Mouse (Mus musculus): ENCODE data around the gene Gm20388. TPM values are rescaled to one million over a fixed set of nuclear protein-coding genes. Genes with fewer than 3 reads are reported as not detected.

The Gm20388 gene
- total RNA-seq, 1 experiment, result 27.0 TPM

- H3K4me1 ChIP-seq (ENCODE audit: control insufficient read depth in 2 of 2, insufficient read depth in 2 of 2, low read length in 2 of 2, poor library complexity in 1 of 2), result peaks cover 3 to 12% of the 10 kb centered on the region in 2 experiments; a peak in 3 of 4 replicates
- H3K27ac ChIP-seq (ENCODE audit: insufficient read depth, low read depth, low read length, poor library complexity, severe bottlenecking), result no peak within 1 kb of the TSS
- no peak within 1 kb of the TSS for H3K4me3 ChIP-seq (ENCODE audit: insufficient read depth in 1 of 2, low read depth in 1 of 2, low read length in 2 of 2, poor library complexity in 1 of 2, severe bottlenecking in 1 of 2)
- H3K9ac ChIP-seq (ENCODE audit: insufficient read depth, low read depth, low read length, poor library complexity, severe bottlenecking), result no peak within 1 kb of the TSS
- H3K9me3 ChIP-seq (ENCODE audit: control insufficient read depth, insufficient read depth, low read depth, low read length), result no peaks in the 10 kb centered on the region
- in situ Hi-C loops (cut with MboI; ENCODE audit: low sequenced_read_pairs in 2 of 2, unreplicated experiment in 2 of 2), result no loop called here
- no peak for TF ChIP-seq ZNF384 (IDR thresholded peaks at IDR 0.05; ENCODE audit: low read depth, low read length)
- TF ChIP-seq CHD2 (IDR thresholded peaks at IDR 0.05; ENCODE audit: low read depth, low read length), result no peak
- TF ChIP-seq MAFK (IDR thresholded peaks at IDR 0.05; ENCODE audit: insufficient read depth, low read depth, low read length), result no peak
- no peak for TF ChIP-seq ZC3H11A (IDR thresholded peaks at IDR 0.05; ENCODE audit: borderline replicate concordance, low read depth, low read length)
- no peak for TF ChIP-seq HCFC1 (IDR thresholded peaks at IDR 0.05; ENCODE audit: borderline replicate concordance, insufficient read depth, low read length)
- peaks cover 3% of the 10 kb centered on the region for H3K36me3 ChIP-seq (ENCODE audit: control insufficient read depth, insufficient read depth, low read length, poor library complexity, severe bottlenecking)
- no peak for DNase-seq (ENCODE audit: low read depth, low spot score)
These were observed 3984.0 kb downstream of the Gm20388 start, which contains the start of gene Acta1 for GRCm38 (mm10) chr8:123894502-123895097. TSS of gene Acta1 (minus strand) at chr8:123894751.

GRCm38 (mm10) chr8:123895230-123895629 is 3984.6 kb downstream of the Gm20388 start:
- Histone ChIP-seq H3K4me3 (ENCODE audit: insufficient read depth in 1 of 2, low read depth in 1 of 2, low read length in 2 of 2, poor library complexity in 1 of 2, severe bottlenecking in 1 of 2) (no peak overlapping the region), H3K9me3 (ENCODE audit: control insufficient read depth, insufficient read depth, low read depth, low read length) (no peaks in the 10 kb centered on the region), H3K9ac (ENCODE audit: insufficient read depth, low read depth, low read length, poor library complexity, severe bottlenecking) (no peak overlapping the region), H3K4me1 (ENCODE audit: control insufficient read depth in 2 of 2, insufficient read depth in 2 of 2, low read length in 2 of 2, poor library complexity in 1 of 2) (peaks cover 3 to 12% of the 10 kb centered on the region in 2 experiments; a peak in 3 of 4 replicates), H3K27ac (ENCODE audit: insufficient read depth, low read depth, low read length, poor library complexity, severe bottlenecking) (no peak overlapping the region), H3K36me3 (ENCODE audit: control insufficient read depth, insufficient read depth, low read length, poor library complexity, severe bottlenecking) (peaks cover 7% of the 10 kb centered on the region)
- in situ Hi-C loops (cut with MboI; ENCODE audit: low sequenced_read_pairs in 2 of 2, unreplicated experiment in 2 of 2), result no loop called here
- TF ChIP-seq MAFK (IDR thresholded peaks at IDR 0.05; ENCODE audit: insufficient read depth, low read depth, low read length), result no peak
- TF ChIP-seq CHD2 (IDR thresholded peaks at IDR 0.05; ENCODE audit: low read depth, low read length), result no peak
- no peak for TF ChIP-seq ZNF384 (IDR thresholded peaks at IDR 0.05; ENCODE audit: low read depth, low read length)
- TF ChIP-seq ZC3H11A (IDR thresholded peaks at IDR 0.05; ENCODE audit: borderline replicate concordance, low read depth, low read length), result no peak
- TF ChIP-seq HCFC1 (IDR thresholded peaks at IDR 0.05; ENCODE audit: borderline replicate concordance, insufficient read depth, low read length), result no peak
- DNase-seq (ENCODE audit: low read depth, low spot score), result no peak

GRCm38 (mm10) chr8:123895680-123896365 is 3985.2 kb downstream of the Gm20388 start:
- TF ChIP-seq MAFK (IDR thresholded peaks at IDR 0.05; ENCODE audit: insufficient read depth, low read depth, low read length), result no peak
- TF ChIP-seq ZNF384 (IDR thresholded peaks at IDR 0.05; ENCODE audit: low read depth, low read length), result no peak
- TF ChIP-seq ZC3H11A (IDR thresholded peaks at IDR 0.05; ENCODE audit: borderline replicate concordance, low read depth, low read length), result no peak
- no peak for TF ChIP-seq CHD2 (IDR thresholded peaks at IDR 0.05; ENCODE audit: low read depth, low read length)
- no peak for TF ChIP-seq HCFC1 (IDR thresholded peaks at IDR 0.05; ENCODE audit: borderline replicate concordance, insufficient read depth, low read length)
- peaks cover 12% of the 10 kb centered on the region for H3K36me3 ChIP-seq (ENCODE audit: control insufficient read depth, insufficient read depth, low read length, poor library complexity, severe bottlenecking)
- peaks cover 3 to 12% of the 10 kb centered on the region in 2 experiments; a peak in 3 of 4 replicates for H3K4me1 ChIP-seq (ENCODE audit: control insufficient read depth in 2 of 2, insufficient read depth in 2 of 2, low read length in 2 of 2, poor library complexity in 1 of 2)
- no peak overlapping the region for H3K9ac ChIP-seq (ENCODE audit: insufficient read depth, low read depth, low read length, poor library complexity, severe bottlenecking)
- in situ Hi-C loops (cut with MboI; ENCODE audit: low sequenced_read_pairs in 2 of 2, unreplicated experiment in 2 of 2), result no loop called here
- H3K27ac ChIP-seq (ENCODE audit: insufficient read depth, low read depth, low read length, poor library complexity, severe bottlenecking), result no peak overlapping the region
- no peak for DNase-seq (ENCODE audit: low read depth, low spot score)
- no peak overlapping the region for H3K4me3 ChIP-seq (ENCODE audit: insufficient read depth in 1 of 2, low read depth in 1 of 2, low read length in 2 of 2, poor library complexity in 1 of 2, severe bottlenecking in 1 of 2)
- H3K9me3 ChIP-seq (ENCODE audit: control insufficient read depth, insufficient read depth, low read depth, low read length), result no peaks in the 10 kb centered on the region

GRCm38 (mm10) chr8:123896366-123896761 is 3985.7 kb downstream of the Gm20388 start:
- Histone ChIP-seq H3K4me1 (ENCODE audit: control insufficient read depth in 2 of 2, insufficient read depth in 2 of 2, low read length in 2 of 2, poor library complexity in 1 of 2) (peaks cover 3 to 12% of the 10 kb centered on the region in 2 experiments; a peak in 3 of 4 replicates), H3K4me3 (ENCODE audit: insufficient read depth in 1 of 2, low read depth in 1 of 2, low read length in 2 of 2, poor library complexity in 1 of 2, severe bottlenecking in 1 of 2) (no peak overlapping the region), H3K9ac (ENCODE audit: insufficient read depth, low read depth, low read length, poor library complexity, severe bottlenecking) (no peak overlapping the region), H3K9me3 (ENCODE audit: control insufficient read depth, insufficient read depth, low read depth, low read length) (no peaks in the 10 kb centered on the region), H3K27ac (ENCODE audit: insufficient read depth, low read depth, low read length, poor library complexity, severe bottlenecking) (no peak overlapping the region), H3K36me3 (ENCODE audit: control insufficient read depth, insufficient read depth, low read length, poor library complexity, severe bottlenecking) (peaks cover 12% of the 10 kb centered on the region)
- no peak for DNase-seq (ENCODE audit: low read depth, low spot score)
- TF ChIP-seq MAFK (IDR thresholded peaks at IDR 0.05; ENCODE audit: insufficient read depth, low read depth, low read length) (no peak), ZC3H11A (IDR thresholded peaks at IDR 0.05; ENCODE audit: borderline replicate concordance, low read depth, low read length) (no peak), HCFC1 (IDR thresholded peaks at IDR 0.05; ENCODE audit: borderline replicate concordance, insufficient read depth, low read length) (no peak), CHD2 (IDR thresholded peaks at IDR 0.05; ENCODE audit: low read depth, low read length) (no peak), ZNF384 (IDR thresholded peaks at IDR 0.05; ENCODE audit: low read depth, low read length) (no peak)
- in situ Hi-C loops (cut with MboI; ENCODE audit: low sequenced_read_pairs in 2 of 2, unreplicated experiment in 2 of 2), result no loop called here
